Mouse (Mus musculus): Measurements from ENCODE around the gene Olfr1500. TPM values are rescaled to one million over a fixed set of nuclear protein-coding genes. Genes with fewer than 3 reads are reported as not detected.
"Not testable (repeated sequence)": the region's sequence is repeated elsewhere in the genome, so short reads cannot be mapped to it uniquely, and the experiment has no call there.

Gene Olfr1500
- polyA plus RNA-seq (2015; fragmentation: Nextera tagmentation; extraction: Ambion mirVana) = not detected in 2 replicates

DNA sequence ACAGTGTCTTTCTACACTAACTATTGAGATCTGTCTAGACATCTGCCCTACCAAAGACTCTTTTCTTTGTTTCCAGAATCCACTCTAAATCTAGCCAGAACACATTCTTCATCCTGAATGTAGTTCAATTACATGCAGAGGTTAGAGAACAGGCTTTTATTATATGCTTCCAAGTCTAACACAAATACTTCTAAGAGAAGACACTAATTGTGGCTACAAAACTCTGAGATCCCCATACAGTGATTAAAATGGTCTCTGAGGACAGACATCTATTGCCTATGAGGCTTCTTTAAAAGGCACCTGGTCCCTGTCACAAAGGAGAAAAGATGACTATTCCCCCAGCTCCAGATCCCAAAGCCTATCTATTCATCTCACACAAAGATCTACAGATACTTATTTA lies at the start of gene Olfr1500:
Gene Olfr1500, minus strand, starts transcription at position 101 of the 400 bp plus-strand sequence.
- no peaks in the 10 kb centered on the region for H3K4me1 ChIP-seq
- no peak within 1 kb of the TSS for H3K9ac ChIP-seq (replicated peaks)
- no peak within 1 kb of the TSS for H3K27ac ChIP-seq (replicated peaks)
- no peaks in the 10 kb centered on the region for H3K9me3 ChIP-seq (replicated peaks)
- no peak within 1 kb of the TSS for H3K4me3 ChIP-seq (replicated peaks)
- H3K4me2 ChIP-seq = no peak within 1 kb of the TSS
- no peak for ATAC-seq (ENCODE audit: low FRiP score)
- no peaks in the 10 kb centered on the region for H3K27me3 ChIP-seq (replicated peaks)
- no peaks in the 10 kb centered on the region for H3K36me3 ChIP-seq

DNA sequence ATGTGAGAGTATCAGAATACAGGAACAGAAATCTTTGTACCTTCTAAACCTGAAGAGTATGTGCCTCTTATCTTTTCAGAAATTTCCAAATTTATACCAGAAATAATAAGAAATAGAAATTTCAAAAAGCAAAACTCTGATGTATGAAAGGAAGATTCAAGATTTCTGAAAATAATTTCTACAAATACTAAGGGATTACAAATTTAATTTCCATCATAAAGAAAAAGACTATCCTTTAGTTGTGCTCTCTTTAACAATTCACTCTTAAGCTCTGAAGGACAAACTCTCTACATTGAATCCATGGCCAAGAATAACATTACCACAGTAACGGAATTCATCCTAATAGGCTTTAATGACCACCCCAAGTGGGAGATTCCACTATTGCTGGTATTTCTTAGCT lies 31.2 kb upstream of the Olfr1500 start, which contains the start of gene Olfr1502:
Gene Olfr1502, plus strand, starts transcription at position 301 of the 400 bp plus-strand sequence.
- Histone ChIP-seq H3K4me3 (replicated peaks) (no peak within 1 kb of the TSS), H3K9me3 (replicated peaks) (no peaks in the 10 kb centered on the region), H3K4me2 (no peak within 1 kb of the TSS), H3K36me3 (no peaks in the 10 kb centered on the region), H3K27ac (replicated peaks) (no peak within 1 kb of the TSS), H3K27me3 (replicated peaks) (no peaks in the 10 kb centered on the region), H3K9ac (replicated peaks) (no peak within 1 kb of the TSS), H3K4me1 (no peaks in the 10 kb centered on the region)
- 92% methylated on average over 1 of the region's 1 CpGs for WGBS
- ATAC-seq (ENCODE audit: low FRiP score) = no peak

DNA sequence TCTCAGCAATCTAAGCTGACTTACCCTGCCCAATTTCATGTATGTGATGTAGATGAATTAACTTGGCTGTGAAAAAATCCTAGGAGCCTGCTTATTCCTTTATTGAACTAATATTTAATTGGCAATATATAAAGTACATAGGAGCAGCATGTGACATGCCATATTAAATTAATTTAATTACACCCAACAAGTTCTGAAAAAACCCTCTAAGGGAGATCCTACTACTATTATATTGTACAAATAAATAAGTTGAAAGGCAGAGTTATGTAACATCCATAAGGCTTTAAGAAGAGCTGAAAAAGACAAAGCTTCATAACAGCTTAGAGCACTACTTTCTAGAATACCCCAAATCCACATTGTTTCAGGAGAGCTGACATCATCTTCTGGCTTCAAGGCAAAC lies 20.3 kb upstream of the Olfr1500 start, which contains the start of gene Olfr1501:
Gene Olfr1501, minus strand, starts transcription at position 101 of the 400 bp plus-strand sequence.
- H3K9me3 ChIP-seq (replicated peaks); H3K4me2 ChIP-seq; ATAC-seq (ENCODE audit: low FRiP score); H3K4me3 ChIP-seq (replicated peaks); H3K27me3 ChIP-seq (replicated peaks); H3K9ac ChIP-seq (replicated peaks); H3K4me1 ChIP-seq; H3K27ac ChIP-seq (replicated peaks); H3K36me3 ChIP-seq: not testable (repeated sequence)

DNA sequence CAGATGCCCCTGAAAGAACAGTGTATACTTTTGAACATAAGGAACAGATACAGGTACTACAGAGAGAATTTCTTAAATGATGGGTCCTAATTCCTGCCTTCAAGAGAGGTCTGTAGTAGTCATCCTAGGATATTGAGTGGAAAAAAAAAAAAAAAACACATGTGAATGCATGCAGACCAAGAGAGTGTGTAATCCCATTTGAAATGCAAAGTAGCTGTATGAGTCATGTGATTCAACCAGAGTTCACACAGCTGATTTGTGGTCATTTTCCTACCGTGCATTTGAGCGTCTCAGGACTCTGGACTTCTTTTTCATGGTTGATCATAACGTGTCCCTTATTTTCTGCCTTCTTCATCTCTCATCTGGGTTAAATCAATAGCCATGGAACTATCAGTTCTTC lies 1.8 kb downstream of the Olfr1500 start:
- no peak overlapping the region for H3K4me2 ChIP-seq
- H3K9me3 ChIP-seq (replicated peaks) = no peaks in the 10 kb centered on the region
- ATAC-seq (ENCODE audit: low FRiP score) = no peak
- H3K4me1 ChIP-seq = no peaks in the 10 kb centered on the region
- no peak overlapping the region for H3K9ac ChIP-seq (replicated peaks)
- 81% methylated on average over 3 of the region's 3 CpGs for WGBS
- H3K27me3 ChIP-seq (replicated peaks) = no peaks in the 10 kb centered on the region
- no peak overlapping the region for H3K4me3 ChIP-seq (replicated peaks)
- H3K27ac ChIP-seq (replicated peaks) = no peak overlapping the region
- no peaks in the 10 kb centered on the region for H3K36me3 ChIP-seq

GRCm38 (mm10) chr19:13820847-13821246 lies 9.4 kb downstream of the Olfr1500 start:
- Histone ChIP-seq H3K4me1 (no peaks in the 10 kb centered on the region), H3K27me3 (replicated peaks) (no peaks in the 10 kb centered on the region), H3K4me2 (no peak overlapping the region), H3K27ac (replicated peaks) (no peak overlapping the region), H3K4me3 (replicated peaks) (no peak overlapping the region), H3K9ac (replicated peaks) (no peak overlapping the region), H3K36me3 (no peaks in the 10 kb centered on the region), H3K9me3 (replicated peaks) (no peaks in the 10 kb centered on the region)
- no peak for ATAC-seq (ENCODE audit: low FRiP score)
- 73% methylated on average over 5 of the region's 5 CpGs for WGBS

- Histone ChIP-seq H3K27ac (replicated peaks) (no peak within 1 kb of the TSS), H3K9ac (replicated peaks) (no peak within 1 kb of the TSS), H3K36me3 (no peaks in the 10 kb centered on the region), H3K4me1 (no peaks in the 10 kb centered on the region), H3K4me2 (no peak within 1 kb of the TSS), H3K4me3 (replicated peaks) (no peak within 1 kb of the TSS), H3K9me3 (replicated peaks) (no peaks in the 10 kb centered on the region), H3K27me3 (replicated peaks) (no peaks in the 10 kb centered on the region)
- no peak for ATAC-seq (ENCODE audit: low FRiP score)
Measured at GRCm38 (mm10) chr19:13819347-13819746, 10.9 kb downstream of the Olfr1500 start, which contains the start of gene Olfr1499. Gene Olfr1499 (minus strand): TSS chr19:13819447.

DNA sequence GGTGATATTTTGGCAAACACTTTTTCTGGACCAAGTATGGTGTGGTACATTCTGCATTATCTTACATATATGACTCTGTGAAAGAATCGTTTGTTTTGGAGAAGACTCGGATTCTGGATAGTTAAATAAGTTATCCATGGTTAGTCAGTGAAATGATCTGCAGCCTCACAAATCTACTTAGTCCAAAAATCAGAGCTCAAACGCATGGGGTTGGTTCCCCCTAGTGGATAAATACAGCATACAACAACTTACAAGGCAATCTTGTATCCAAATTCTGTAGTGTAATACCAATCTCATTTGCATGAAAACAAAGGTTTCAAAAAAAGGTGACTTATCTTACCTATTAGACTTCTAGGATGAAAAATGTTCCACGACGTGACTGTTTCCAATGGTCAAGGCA lies 11.5 kb downstream of the Olfr1500 start:
- Histone ChIP-seq H3K4me1 (no peaks in the 10 kb centered on the region), H3K4me3 (replicated peaks) (no peak overlapping the region), H3K27me3 (replicated peaks) (no peaks in the 10 kb centered on the region), H3K9ac (replicated peaks) (no peak overlapping the region), H3K9me3 (replicated peaks) (no peaks in the 10 kb centered on the region), H3K27ac (replicated peaks) (no peak overlapping the region), H3K36me3 (no peaks in the 10 kb centered on the region), H3K4me2 (no peak overlapping the region)
- ATAC-seq (ENCODE audit: low FRiP score) = no peak; the same call in 1 of the 2 replicates
- 33% methylated on average over 5 of the region's 5 CpGs for WGBS

DNA sequence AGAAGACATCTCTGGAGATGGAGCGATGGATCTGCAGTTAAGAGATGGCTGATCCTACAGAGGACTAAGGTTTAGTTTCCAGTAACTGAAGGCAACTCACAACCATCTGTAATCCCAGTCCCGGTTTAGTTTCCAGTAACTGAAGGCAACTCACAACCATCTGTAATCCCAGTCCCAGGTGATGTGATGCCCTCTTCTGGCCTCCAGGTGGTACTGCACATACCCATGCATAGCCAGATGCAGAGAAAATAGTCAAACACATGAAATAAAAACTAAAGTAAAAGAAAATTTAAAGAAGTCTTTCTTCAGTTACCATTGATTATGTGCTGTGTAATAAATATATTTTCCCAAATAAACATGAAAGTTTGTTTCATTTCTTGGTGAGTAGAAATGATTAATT lies 17.5 kb downstream of the Olfr1500 start:
- 69% methylated on average over 2 of the region's 2 CpGs for WGBS
- Histone ChIP-seq H3K27me3 (replicated peaks) (no peaks in the 10 kb centered on the region), H3K4me1 (no peaks in the 10 kb centered on the region), H3K4me3 (replicated peaks) (no peak overlapping the region), H3K36me3 (no peaks in the 10 kb centered on the region), H3K4me2 (no peak overlapping the region), H3K9me3 (replicated peaks) (no peaks in the 10 kb centered on the region), H3K27ac (replicated peaks) (no peak overlapping the region), H3K9ac (replicated peaks) (no peak overlapping the region)
- no peak for ATAC-seq (ENCODE audit: low FRiP score)

GRCm38 (mm10) chr19:13805486-13805885 lies 24.8 kb downstream of the Olfr1500 start:
- ATAC-seq (ENCODE audit: low FRiP score); H3K9ac ChIP-seq (replicated peaks); H3K27ac ChIP-seq (replicated peaks); H3K9me3 ChIP-seq (replicated peaks); H3K4me1 ChIP-seq; H3K36me3 ChIP-seq; H3K4me2 ChIP-seq; H3K27me3 ChIP-seq (replicated peaks); H3K4me3 ChIP-seq (replicated peaks): not testable (repeated sequence)
- 74% methylated on average over 1 of the region's 1 CpGs for WGBS

- no peaks in the 10 kb centered on the region for H3K4me1 ChIP-seq
- no peak within 1 kb of the TSS for H3K9ac ChIP-seq (replicated peaks)
- no peak for ATAC-seq (ENCODE audit: low FRiP score)
- no peaks in the 10 kb centered on the region for H3K36me3 ChIP-seq
- H3K9me3 ChIP-seq (replicated peaks) = no peaks in the 10 kb centered on the region
- H3K27me3 ChIP-seq (replicated peaks) = no peaks in the 10 kb centered on the region
- H3K4me2 ChIP-seq = no peak within 1 kb of the TSS
- H3K27ac ChIP-seq (replicated peaks) = no peak within 1 kb of the TSS
- no peak within 1 kb of the TSS for H3K4me3 ChIP-seq (replicated peaks)
Measured at GRCm38 (mm10) chr19:13798102-13798501, 32.2 kb downstream of the Olfr1500 start, which contains the start of gene Olfr1497. Gene Olfr1497 (minus strand): TSS chr19:13798202.

DNA sequence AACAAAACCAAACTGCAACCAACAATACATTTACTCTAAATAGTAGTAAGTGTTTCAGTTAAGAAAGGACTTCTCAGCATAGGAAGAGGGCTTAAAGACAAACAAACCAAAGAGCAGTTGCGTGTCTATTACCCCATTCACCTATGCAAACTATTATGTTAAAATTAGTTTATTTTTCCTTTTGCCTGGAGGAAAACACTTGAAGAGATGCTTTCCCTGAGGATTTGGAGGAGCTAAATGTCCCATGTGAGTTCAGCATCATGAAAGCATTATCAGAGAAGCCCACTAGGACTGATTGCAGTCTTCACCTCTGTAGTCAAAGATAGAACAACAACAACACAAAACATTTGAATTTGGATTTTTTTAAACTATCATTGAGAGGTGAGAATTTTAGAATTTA lies 52.7 kb downstream of the Olfr1500 start, which contains the start of gene Olfr1496:
Gene Olfr1496, plus strand, starts transcription at position 301 of the 400 bp plus-strand sequence.
- Histone ChIP-seq H3K9me3 (replicated peaks) (no peaks in the 10 kb centered on the region), H3K4me3 (replicated peaks) (no peak within 1 kb of the TSS), H3K4me1 (no peaks in the 10 kb centered on the region), H3K4me2 (no peak within 1 kb of the TSS), H3K36me3 (no peaks in the 10 kb centered on the region), H3K27ac (replicated peaks) (no peak within 1 kb of the TSS), H3K27me3 (replicated peaks) (no peaks in the 10 kb centered on the region), H3K9ac (replicated peaks) (no peak within 1 kb of the TSS)
- WGBS = 91% methylated on average over 1 of the region's 1 CpGs
- no peak for ATAC-seq (ENCODE audit: low FRiP score)

All from neural tube, embryonic 15.5 days (tissue).